ENCODE assay signal across 19 mouse cellular contexts in genomic region chr2:129601894-129602663, GRCm38 (mm10). TPM values are rescaled to one million over a fixed set of nuclear protein-coding genes. Genes with fewer than 3 reads are reported as not detected.
DNase-seq lines count a peak whose midpoint lies in the region; ATAC-seq and TF ChIP-seq lines count a peak whose summit lies in the region.
"Had no signal": no experiment of that assay in that cellular context is flagged by ENCODE, and none has a peak within 500 bp of the region (broad histone marks: within the 10 kb centered on the region; RNA-seq: fewer than 3 reads in every experiment).

No protein-coding gene starts in this region.

- H3K9me3 ChIP-seq in stomach, postnatal 0 days (ENCODE audit: control insufficient read depth, low read length): no peaks in the 10 kb centered on the region
- H3K9me3 ChIP-seq: embryonic facial prominence, embryonic 12.5 days; heart, embryonic 12.5 days; hindbrain, embryonic 12.5 days; lung, embryonic 15.5 days had no signal

- no peak overlapping the region for H3K4me2 ChIP-seq in stomach, postnatal 0 days (replicated peaks; ENCODE audit: low read depth)
- H3K4me2 ChIP-seq: embryonic facial prominence, embryonic 12.5 days; heart, embryonic 12.5 days; hindbrain, embryonic 12.5 days; lung, embryonic 15.5 days had no signal

- no peaks in the 10 kb centered on the region for H3K79me2 ChIP-seq in C2C12 (ENCODE audit: control insufficient read depth, insufficient read depth)

- no peaks in the 10 kb centered on the region for H3K36me3 ChIP-seq in C2C12 (ENCODE audit: control insufficient read depth, insufficient read depth)
- H3K36me3 ChIP-seq in stomach, postnatal 0 days (ENCODE audit: control insufficient read depth, insufficient read depth, low read length): no peaks in the 10 kb centered on the region
- H3K36me3 ChIP-seq: embryonic facial prominence, embryonic 12.5 days; heart, embryonic 12.5 days; hindbrain, embryonic 12.5 days; lung, embryonic 15.5 days had no signal

- no peak overlapping the region for H3K9ac ChIP-seq in stomach, postnatal 0 days (ENCODE audit: low read length)
- H3K9ac ChIP-seq: embryonic facial prominence, embryonic 12.5 days; heart, embryonic 12.5 days; hindbrain, embryonic 12.5 days; liver, embryonic 14.5 days; lung, embryonic 15.5 days had no signal

- 61% methylated on average over 10 of the region's 10 CpGs for WGBS in olfactory bulb, adult 2 months
- WGBS in stomach, postnatal 0 days: 75% methylated on average over 10 of the region's 10 CpGs

- no peak for TF ChIP-seq CTCF in layer of hippocampus, adult 2 months (conservative IDR thresholded peaks at IDR 0.05)
- no peak for TF ChIP-seq CTCF in C2C12 (IDR thresholded peaks at IDR 0.05; ENCODE audit: control insufficient read depth, insufficient read depth, insufficient read length)
- TF ChIP-seq CTCF in olfactory bulb, adult 2 months (IDR thresholded peaks at IDR 0.05; ENCODE audit: insufficient read depth, low read depth, low read length): no peak
- TF ChIP-seq CTCF in stomach, postnatal 0 days (IDR thresholded peaks at IDR 0.05; ENCODE audit: low read depth): no peak

- H3K4me3 ChIP-seq in layer of hippocampus, adult 2 months: no peak overlapping the region
- no peak overlapping the region for H3K4me3 ChIP-seq in C2C12 (ENCODE audit: insufficient read depth, poor library complexity, severe bottlenecking)
- H3K4me3 ChIP-seq in olfactory bulb, adult 2 months (ENCODE audit: insufficient read depth, low read depth, low read length): no peak overlapping the region
- H3K4me3 ChIP-seq in stomach, postnatal 0 days (ENCODE audit: low read depth, low read length): no peak overlapping the region
- H3K4me3 ChIP-seq: embryonic facial prominence, embryonic 12.5 days; heart, embryonic 12.5 days; hindbrain, embryonic 12.5 days; lung, embryonic 15.5 days; myocyte had no signal

- H3ac ChIP-seq in C2C12 (ENCODE audit: control insufficient read depth, insufficient read length, low read depth): no peak overlapping the region

- TF ChIP-seq POLR2A in olfactory bulb, adult 2 months (IDR thresholded peaks at IDR 0.05; ENCODE audit: insufficient read depth, low read depth, low read length): no peak

- DNase-seq in layer of hippocampus, adult 2 months (ENCODE audit: low spot score in 2 of 2): no peak
- DNase-seq in layer of hippocampus, adult 18-20 months (ENCODE audit: low spot score in 2 of 2): no peak
- DNase-seq in stomach, postnatal 0 days (ENCODE audit: low spot score): no peak
- no peak for DNase-seq in urinary bladder, postnatal 4 days (ENCODE audit: low spot score in 2 of 2)
- DNase-seq: B cell, adult 2 months; layer of hippocampus, adult 9-11 months; thymus, adult 2 months; thymus, postnatal 4 days had no signal

- peaks cover 66% of the 10 kb centered on the region for H3K4me1 ChIP-seq in olfactory bulb, adult 2 months (ENCODE audit: control insufficient read depth, insufficient read depth, low read length)
- peaks cover 7% of the 10 kb centered on the region; the same call in 1 of the 2 replicates for H3K4me1 ChIP-seq in stomach, postnatal 0 days (replicated peaks; ENCODE audit: control insufficient read depth, insufficient read depth)
- H3K4me1 ChIP-seq: lung, embryonic 15.5 days had no signal

- no peaks in the 10 kb centered on the region for H3K79me3 ChIP-seq in C2C12 (ENCODE audit: low read depth)

- TF ChIP-seq EP300 in stomach, postnatal 0 days (optimal IDR thresholded peaks at IDR 0.05): no peak

- peaks cover 3% of the 10 kb centered on the region for H3K27me3 ChIP-seq in C2C12 (ENCODE audit: control insufficient read depth, insufficient read depth, insufficient read length)
- H3K27me3 ChIP-seq in stomach, postnatal 0 days (ENCODE audit: control insufficient read depth, insufficient read depth, low read length): no peaks in the 10 kb centered on the region
- H3K27me3 ChIP-seq: embryonic facial prominence, embryonic 12.5 days; heart, embryonic 12.5 days; hindbrain, embryonic 12.5 days; lung, embryonic 15.5 days had no signal

- peak overlapping the region; percentile 39; the same call in 1 of the 2 replicates for H3K27ac ChIP-seq in layer of hippocampus, adult 2 months
- 0 out of 2 replicates have a peak overlapping the region, but pooled peaks have one; percentile 12 for H3K27ac ChIP-seq in olfactory bulb, adult 2 months (ENCODE audit: insufficient read depth, low read depth, low read length)
- H3K27ac ChIP-seq in stomach, postnatal 0 days (replicated peaks): no peak overlapping the region
- H3K27ac ChIP-seq: embryonic facial prominence, embryonic 12.5 days; hindbrain, embryonic 12.5 days; liver, embryonic 14.5 days; lung, embryonic 15.5 days had no signal

- peak; percentile 67 for ATAC-seq in common myeloid progenitor, adult 5-6 weeks (replicated peaks; ENCODE audit: low read depth, poor library complexity, severe bottlenecking)
- ATAC-seq in stomach, postnatal 0 days (ENCODE audit: low FRiP score, low TSS enrichment): no peak
- ATAC-seq: intestine, postnatal 0 days; midbrain, embryonic 16.5 days had no signal

TF ChIP-seq in C2C12, 6 proteins besides CTCF, POLR2A, EP300 and RAD21:
- TF ChIP-seq FOSL1 (IDR thresholded peaks at IDR 0.05; ENCODE audit: insufficient read depth, low read length, poor library complexity, severe bottlenecking) (no peak), CEBPB (IDR thresholded peaks at IDR 0.05; ENCODE audit: low read depth) (no peak), USF1 (IDR thresholded peaks at IDR 0.05; ENCODE audit: low read depth) (no peak), MYOG (IDR thresholded peaks at IDR 0.05; ENCODE audit: control insufficient read depth, extremely low read depth, insufficient read length) (no peak), MAX (IDR thresholded peaks at IDR 0.05) (no peak), MYOD1 (IDR thresholded peaks at IDR 0.05; ENCODE audit: control insufficient read depth, insufficient read length, low read depth) (peak; percentile 24)
TF ChIP-seq in C2C12: peak in this region for 1.

RNA-seq across cellular contexts. Expression of gene Sirpa, which starts 9.4 kb away (rescaled TPM):
- 100 to 1,000 TPM; 279 to 289 TPM for total RNA-seq in layer of hippocampus, adult 2 months (2021)
- total RNA-seq in layer of hippocampus, adult 18-20 months (2021): 100 to 1,000 TPM; 295 to 305 TPM
- 0.12 TPM for polyA plus RNA-seq in C2C12 (2012; fragmentation: generic; extraction: Trizol)
- 31.6 and 39.6 TPM in 2 replicates for total RNA-seq in common myeloid progenitor, adult 5-6 weeks (2017)
- polyA plus RNA-seq in olfactory bulb, adult 2 months (2012; ENCODE audit: insufficient read depth, insufficient read length, low replicate concordance, missing spikeins): not detected in 2 replicates
- 13.2 and 14.7 TPM in 2 replicates for polyA plus RNA-seq in stomach, postnatal 0 days (2015; fragmentation: Nextera tagmentation; extraction: Ambion mirVana)
